Mouse (Mus musculus): ENCODE results near the gene Oaf. TPM values are rescaled to one million over a fixed set of nuclear protein-coding genes. Genes with fewer than 3 reads are reported as not detected.

Gene Oaf
- polyA plus RNA-seq, 1 experiment from 2014 or later, result 28.6 TPM

DNA sequence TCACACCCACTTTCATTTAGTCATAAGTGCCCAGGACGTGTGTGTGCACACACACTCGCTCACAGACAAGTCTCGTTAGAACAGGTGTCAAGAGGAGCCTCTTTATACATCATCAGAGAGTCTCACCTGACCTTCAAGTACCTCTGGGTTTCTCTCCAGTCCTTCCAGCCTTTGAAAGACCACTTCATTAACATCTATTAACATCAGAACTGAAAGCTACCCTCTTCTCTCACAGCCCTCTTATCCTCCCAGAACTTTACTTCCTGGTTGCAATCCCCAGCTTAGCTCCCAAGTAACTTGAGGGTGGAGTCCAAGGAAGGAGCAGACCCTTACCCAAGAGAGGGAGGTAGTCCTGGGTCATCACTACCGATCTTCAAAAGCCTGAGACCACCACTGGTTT, 48.1 kb downstream of the Oaf start:
- H3K36me3 ChIP-seq (ENCODE audit: control insufficient read depth, insufficient read depth, low read length), result no peaks in the 10 kb centered on the region
- no peak overlapping the region for H3K4me2 ChIP-seq
- H3K27me3 ChIP-seq (ENCODE audit: control insufficient read depth, insufficient read depth, low read length), result peaks cover 6% of the 10 kb centered on the region; the same call in 1 of the 2 replicates
- no peak overlapping the region for H3K27ac ChIP-seq (ENCODE audit: low read depth, low read length)
- 54% methylated on average over 4 of the region's 4 CpGs for WGBS
- peaks cover 11% of the 10 kb centered on the region for H3K4me1 ChIP-seq (ENCODE audit: control insufficient read depth, insufficient read depth, low read length)
- DNase-seq (ENCODE audit: low spot score, missing footprints) (no peak), ATAC-seq (ENCODE audit: low FRiP score) (no peak)
- no peak overlapping the region for H3K4me3 ChIP-seq (ENCODE audit: low read depth, low read length)
- no peak overlapping the region for H3K9ac ChIP-seq (ENCODE audit: low read length)
- H3K9me3 ChIP-seq (ENCODE audit: control insufficient read depth, low read length), result no peaks in the 10 kb centered on the region

DNA sequence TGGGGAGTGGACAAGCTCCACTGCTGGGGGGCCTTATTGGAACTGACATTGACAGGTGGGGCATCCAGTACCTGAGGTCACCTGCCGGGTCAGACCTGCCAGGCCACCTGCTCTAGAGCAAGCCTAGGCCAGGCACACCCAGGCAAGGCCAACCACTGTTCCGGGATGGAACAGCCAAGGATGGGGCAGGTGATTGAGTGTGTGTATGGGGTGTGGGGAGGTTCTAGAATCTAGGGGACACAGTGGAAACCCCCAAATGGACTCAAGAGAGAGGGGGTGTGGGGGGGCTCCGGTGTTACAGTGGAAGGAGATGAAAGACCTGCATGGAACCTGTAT, 50.7 kb downstream of the Oaf start:
- ATAC-seq (ENCODE audit: low FRiP score), result peak; percentile 50; the same call in 1 of the 2 replicates
- H3K36me3 ChIP-seq (ENCODE audit: control insufficient read depth, insufficient read depth, low read length), result no peaks in the 10 kb centered on the region
- H3K4me2 ChIP-seq, result no peak overlapping the region
- H3K4me1 ChIP-seq (ENCODE audit: control insufficient read depth, insufficient read depth, low read length), result peaks cover 11% of the 10 kb centered on the region
- no peak overlapping the region for H3K4me3 ChIP-seq (ENCODE audit: low read depth, low read length)
- no peak overlapping the region; the same call in 1 of the 2 replicates for H3K9ac ChIP-seq (ENCODE audit: low read length)
- peaks cover 8% of the 10 kb centered on the region for H3K27me3 ChIP-seq (ENCODE audit: control insufficient read depth, insufficient read depth, low read length)
- H3K27ac ChIP-seq (ENCODE audit: low read depth, low read length), result no peak overlapping the region
- 61% methylated on average over 3 of the region's 3 CpGs for WGBS
- DNase-seq (ENCODE audit: low spot score, missing footprints), result no peak
- no peaks in the 10 kb centered on the region for H3K9me3 ChIP-seq (ENCODE audit: control insufficient read depth, low read length)

DNA sequence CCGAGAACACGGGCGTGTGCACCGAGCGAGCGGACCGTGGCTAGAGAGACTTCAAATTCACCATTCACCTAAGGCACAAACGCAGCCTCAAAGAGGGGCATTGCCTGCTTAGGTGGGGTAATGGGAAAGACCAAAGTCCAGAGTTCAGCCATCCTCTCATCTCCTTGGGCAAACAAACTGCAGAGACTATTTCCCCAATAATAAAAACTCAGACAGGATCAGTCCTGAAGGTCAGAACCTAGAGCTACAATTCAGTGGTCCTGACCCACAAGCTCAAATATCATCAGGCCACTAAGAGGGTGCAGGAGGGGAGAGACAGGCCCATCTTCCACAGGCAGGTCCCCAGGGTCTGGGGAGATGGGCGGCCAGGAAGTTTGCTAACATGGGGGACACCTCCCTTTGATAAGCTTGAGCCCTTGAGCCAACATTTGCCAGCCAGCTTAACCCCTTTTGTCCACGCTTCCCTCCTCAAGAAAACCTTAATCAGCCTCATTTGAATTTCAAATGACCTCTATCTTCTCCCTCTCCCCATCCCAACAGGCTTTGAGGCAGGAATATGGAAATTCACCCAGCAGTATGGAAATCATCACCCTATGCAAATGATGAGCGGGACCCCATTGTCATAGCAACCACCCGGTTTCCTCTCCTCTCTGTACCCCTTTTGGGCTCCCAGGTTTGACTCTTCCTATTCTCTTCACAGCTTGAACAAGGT, 51.2 kb downstream of the Oaf start:
- H3K27me3 ChIP-seq (ENCODE audit: control insufficient read depth, insufficient read depth, low read length), result peaks cover 8% of the 10 kb centered on the region
- peak; percentile 58; the same call in 1 of the 2 replicates for ATAC-seq (ENCODE audit: low FRiP score)

DNA sequence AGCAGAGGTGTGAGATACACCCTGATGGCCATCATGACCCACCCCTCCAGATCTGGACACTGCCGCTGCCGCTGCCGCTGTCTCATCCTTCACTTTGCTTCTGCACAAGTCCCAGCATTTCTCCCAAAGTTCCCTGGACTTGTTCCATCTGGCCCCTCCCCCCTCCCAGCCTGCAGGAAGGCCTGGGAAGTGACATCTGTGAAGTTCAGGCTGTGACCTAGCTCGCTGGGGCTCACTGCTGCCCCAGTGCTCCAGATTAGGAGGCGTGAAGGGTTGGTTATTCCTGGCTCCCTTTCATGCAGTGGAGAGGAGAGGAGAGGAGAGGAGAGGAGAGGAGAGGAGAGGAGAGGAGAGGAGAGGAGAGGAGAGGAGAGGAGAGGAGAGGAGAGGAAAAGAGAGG, 60.1 kb downstream of the Oaf start:
- ATAC-seq (ENCODE audit: low FRiP score), result no peak
- no peak for DNase-seq (ENCODE audit: low spot score, missing footprints)

More for the DNA sequence above, 51.2 kb downstream of the Oaf start:
- Histone ChIP-seq H3K9ac (ENCODE audit: low read length) (no peak overlapping the region; the same call in 1 of the 2 replicates), H3K9me3 (ENCODE audit: control insufficient read depth, low read length) (no peaks in the 10 kb centered on the region), H3K4me1 (ENCODE audit: control insufficient read depth, insufficient read depth, low read length) (peaks cover 11% of the 10 kb centered on the region), H3K36me3 (ENCODE audit: control insufficient read depth, insufficient read depth, low read length) (no peaks in the 10 kb centered on the region), H3K4me3 (ENCODE audit: low read depth, low read length) (no peak overlapping the region), H3K27ac (ENCODE audit: low read depth, low read length) (no peak overlapping the region), H3K4me2 (no peak overlapping the region)
- 52% methylated on average over 12 of the region's 12 CpGs for WGBS
- peak; percentile 88 for DNase-seq (ENCODE audit: low spot score, missing footprints)

DNA sequence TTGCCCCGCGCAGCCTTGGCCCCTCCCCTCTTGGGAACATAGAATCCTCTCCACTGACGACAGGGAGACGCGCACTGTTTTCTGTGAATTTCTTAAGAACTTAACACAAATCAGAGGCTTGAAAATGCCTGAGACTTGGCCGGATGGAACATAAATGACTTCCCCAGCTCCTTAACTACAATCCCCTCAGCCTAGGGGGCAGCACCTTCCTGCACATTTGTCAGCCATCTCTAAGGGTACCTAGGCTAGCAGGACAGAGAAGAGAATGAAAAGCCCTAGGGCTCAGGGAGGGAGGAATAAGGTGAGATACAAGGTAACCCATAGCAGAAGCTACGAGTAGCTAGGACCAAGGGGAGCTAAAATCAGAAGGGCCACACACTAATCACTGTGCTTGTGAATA, 61.5 kb downstream of the Oaf start:
- DNase-seq (ENCODE audit: low spot score, missing footprints) (no peak), ATAC-seq (ENCODE audit: low FRiP score) (no peak)
- Histone ChIP-seq H3K36me3 (ENCODE audit: control insufficient read depth, insufficient read depth, low read length) (no peaks in the 10 kb centered on the region), H3K9me3 (ENCODE audit: control insufficient read depth, low read length) (no peaks in the 10 kb centered on the region), H3K27me3 (ENCODE audit: control insufficient read depth, insufficient read depth, low read length) (no peaks in the 10 kb centered on the region), H3K9ac (ENCODE audit: low read length) (no peak overlapping the region), H3K27ac (ENCODE audit: low read depth, low read length) (no peak overlapping the region), H3K4me1 (ENCODE audit: control insufficient read depth, insufficient read depth, low read length) (no peaks in the 10 kb centered on the region), H3K4me3 (ENCODE audit: low read depth, low read length) (no peak overlapping the region), H3K4me2 (no peak overlapping the region)
- WGBS, result 56% methylated on average over 7 of the region's 7 CpGs

More for the DNA sequence above, 60.1 kb downstream of the Oaf start:
- 0 out of 2 replicates have a peak, but pooled peaks cover under 1% of the 10 kb centered on the region for H3K27me3 ChIP-seq (ENCODE audit: control insufficient read depth, insufficient read depth, low read length)
- no peak overlapping the region for H3K4me2 ChIP-seq
- 64% methylated on average over 5 of the region's 5 CpGs for WGBS
- H3K36me3 ChIP-seq (ENCODE audit: control insufficient read depth, insufficient read depth, low read length), result no peaks in the 10 kb centered on the region
- no peaks in the 10 kb centered on the region for H3K9me3 ChIP-seq (ENCODE audit: control insufficient read depth, low read length)
- no peaks in the 10 kb centered on the region for H3K4me1 ChIP-seq (ENCODE audit: control insufficient read depth, insufficient read depth, low read length)
- H3K27ac ChIP-seq (ENCODE audit: low read depth, low read length), result no peak overlapping the region
- H3K9ac ChIP-seq (ENCODE audit: low read length), result no peak overlapping the region
- H3K4me3 ChIP-seq (ENCODE audit: low read depth, low read length), result no peak overlapping the region

Other genes starting within 250 kb of the Oaf start
- gene Arhgef12, start 132.7 kb downstream of the Oaf start, polyA plus RNA-seq (2014; fragmentation: Nextera tagmentation; extraction: Ambion mirVana), result 9.2 and 10.0 TPM in 2 replicates
- gene Tmem136, start 123.3 kb downstream of the Oaf start, polyA plus RNA-seq (2014; fragmentation: Nextera tagmentation; extraction: Ambion mirVana), result 13.9 and 17.5 TPM in 2 replicates
- gene Pou2f3, start 29.5 kb downstream of the Oaf start, polyA plus RNA-seq (2014; fragmentation: Nextera tagmentation; extraction: Ambion mirVana), result not detected in 2 replicates
- gene Trim29, start 70.9 kb upstream of the Oaf start, polyA plus RNA-seq (2014; fragmentation: Nextera tagmentation; extraction: Ambion mirVana), result 0.57 and 0.75 TPM in 2 replicates

Measured in midbrain, embryonic 11.5 days (tissue).